Mouse (Mus musculus) left cerebral cortex, adult 8-10 months (tissue): ENCODE results near the gene 1700003E16Rik. TPM values are rescaled to one million over a fixed set of nuclear protein-coding genes. Genes with fewer than 3 reads are reported as not detected.
A peak's percentile ranks its signal among the peaks of the same experiment; 100 is the strongest.

ENCODE experiments used
- DNase-seq, 2 experiments: peaks; one replicate each; pipeline ENCODE4 v3.0.0; 2022; ENCODE audit warnings: low spot score in 2 of 2
- total RNA-seq, 4 experiments: library from RNA; stranded (reverse); gene quantifications; 2 replicates each; pipeline ENCODE4 v1.2.4; 2022

1700003E16Rik gene
- 10 to 100 TPM; 26.4 to 29.4 (median 28.3) TPM for total RNA-seq

- peak; percentile 68 to 75 for DNase-seq
Measured at GRCm38 (mm10) chr6:83156259-83156684, at the start of gene 1700003E16Rik, which contains the start of gene Wdr54. TSS of gene 1700003E16Rik (plus strand) at chr6:83156404. TSS of gene Wdr54 (minus strand) at chr6:83156397.

- peak in 1 of 2 experiments; percentile 54 for DNase-seq
Measured at GRCm38 (mm10) chr6:83107566-83108400, 48.4 kb upstream of the 1700003E16Rik start.

DNA sequence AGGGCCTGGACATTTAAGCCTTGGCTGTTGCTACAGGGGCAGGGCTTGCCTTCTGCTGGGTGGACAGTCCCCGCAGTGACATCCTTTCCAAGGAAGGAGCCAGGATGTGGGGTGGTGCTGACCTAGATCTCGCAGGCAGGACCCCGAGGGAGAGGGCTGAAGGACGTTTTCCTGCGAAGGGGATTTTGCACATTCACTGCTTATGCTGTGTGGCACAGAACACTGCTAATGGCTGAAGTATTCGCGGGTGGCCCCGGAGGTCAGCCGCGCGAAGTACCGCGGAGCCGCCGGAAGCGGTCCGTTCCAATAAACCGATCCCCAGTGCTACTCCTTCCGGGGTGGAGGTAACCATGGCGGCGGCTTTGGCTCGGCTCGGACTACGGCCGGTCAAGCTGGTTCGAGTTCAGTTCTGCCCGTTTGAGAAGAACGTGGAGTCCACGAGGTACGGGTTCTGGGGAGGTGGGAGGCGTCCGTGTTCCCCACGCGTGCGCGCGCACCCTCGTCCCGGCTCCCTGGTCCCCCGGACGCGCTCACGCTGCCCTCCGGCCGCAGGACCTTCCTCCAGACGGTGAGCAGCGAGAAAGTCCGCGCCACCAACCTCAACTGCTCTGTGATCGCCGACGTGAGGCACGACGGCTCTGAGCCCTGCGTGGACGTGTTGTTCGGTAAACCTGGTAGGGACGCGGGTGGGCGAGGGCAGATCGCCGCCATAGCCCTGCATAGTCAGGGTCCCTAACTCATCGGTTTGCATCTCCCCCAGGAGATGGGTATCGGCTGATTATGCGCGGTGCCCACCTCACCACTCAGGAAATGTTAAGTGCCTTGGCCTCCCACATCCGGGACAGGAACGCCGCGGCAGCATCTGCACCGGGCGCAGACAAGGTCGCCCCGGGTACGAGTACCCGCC is 47.2 kb upstream of the 1700003E16Rik start, which contains the start of gene Mrpl53:
Mrpl53 (plus strand) TSS at position 279 of the 907 bp plus-strand sequence.
- DNase-seq: peak; percentile 71 to 81

DNA sequence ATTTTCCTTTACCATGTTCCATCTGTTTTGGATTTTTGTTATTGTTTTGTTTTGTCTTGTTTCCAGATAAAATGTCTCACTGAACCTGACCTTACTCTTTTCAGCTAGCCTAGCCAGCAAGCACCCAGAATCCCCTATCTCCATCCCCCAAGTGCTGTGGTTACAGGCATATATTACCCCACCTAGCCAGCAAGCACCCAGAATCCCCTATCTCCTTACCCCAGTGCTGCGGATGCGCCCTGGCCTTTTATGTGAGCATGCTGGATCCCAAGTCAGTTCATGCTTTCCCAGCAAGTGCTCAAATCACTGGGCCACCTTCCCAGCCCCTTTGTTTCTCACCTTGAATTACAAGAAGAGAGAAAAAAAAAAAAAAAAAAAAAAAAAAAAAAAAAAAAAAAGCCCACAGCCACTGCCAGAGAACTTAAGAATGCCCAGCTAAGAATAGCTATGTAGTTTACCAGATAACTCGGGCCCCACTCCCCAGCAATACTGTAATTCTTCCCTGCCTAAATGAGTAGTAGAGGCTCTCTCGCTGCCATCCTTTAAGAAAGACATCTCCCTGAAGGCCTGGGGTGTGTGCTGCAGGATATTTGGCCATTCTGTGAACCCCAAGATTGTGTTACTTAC is 44.6 kb upstream of the 1700003E16Rik start:
- no peak for DNase-seq

DNA sequence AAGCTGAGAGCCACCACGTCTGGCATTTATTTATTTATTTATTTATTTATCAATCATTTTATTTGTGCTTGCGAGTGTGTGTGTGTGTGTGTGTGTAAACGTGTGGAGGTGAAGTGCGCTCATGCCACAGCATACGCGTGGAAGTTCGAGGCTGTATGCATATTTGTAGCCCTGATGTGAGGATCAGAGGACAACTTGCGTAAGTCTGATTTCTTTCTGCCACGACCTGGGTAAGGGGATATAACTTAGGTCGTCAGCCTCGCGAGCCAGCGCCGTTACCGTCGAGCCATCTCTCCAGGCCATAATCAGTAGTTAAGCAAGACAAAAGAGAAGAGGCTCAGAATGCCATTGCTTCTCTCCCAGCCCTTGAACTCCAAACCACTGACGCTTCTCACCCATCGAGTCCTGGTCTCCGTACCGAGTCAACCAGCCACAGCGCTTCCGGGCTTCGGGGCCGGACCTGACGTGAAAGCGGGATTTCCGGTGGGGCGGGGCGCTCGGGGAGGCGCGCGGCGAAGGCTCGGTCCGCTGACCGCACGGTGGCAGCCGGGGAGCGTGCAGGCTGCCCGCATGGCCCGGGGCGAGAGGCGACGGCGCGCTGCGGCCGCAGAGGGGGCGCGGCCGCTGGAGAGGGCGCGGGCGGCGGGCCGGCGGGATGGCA is 41.1 kb upstream of the 1700003E16Rik start, which contains the start of gene Mogs:
Mogs (plus strand) TSS at position 486 of the 661 bp plus-strand sequence.
- peak; percentile 82 to 88 for DNase-seq

GRCm38 (mm10) chr6:83115682-83116372 is 40.4 kb upstream of the 1700003E16Rik start:
- peak in 1 of 2 experiments; percentile 29 for DNase-seq

- no peak for DNase-seq
Measured at GRCm38 (mm10) chr6:83116373-83117164, 39.6 kb upstream of the 1700003E16Rik start.

DNA sequence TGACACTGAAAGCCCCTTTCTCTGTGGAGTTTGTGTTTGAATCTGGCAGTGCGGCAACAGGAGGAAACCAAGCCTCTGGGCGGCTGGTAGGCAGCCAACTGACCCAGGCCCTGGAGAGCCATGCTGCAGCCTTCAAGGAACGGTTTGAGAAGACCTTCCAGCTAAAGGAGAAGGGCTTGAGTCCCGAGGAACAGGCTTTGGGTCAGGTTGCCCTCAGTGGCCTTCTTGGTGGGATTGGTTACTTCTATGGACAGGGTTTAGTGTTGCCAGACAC is 39.1 kb upstream of the 1700003E16Rik start:
- no peak for DNase-seq

- no peak for DNase-seq
Measured at GRCm38 (mm10) chr6:83117616-83118015, 38.6 kb upstream of the 1700003E16Rik start.

DNA sequence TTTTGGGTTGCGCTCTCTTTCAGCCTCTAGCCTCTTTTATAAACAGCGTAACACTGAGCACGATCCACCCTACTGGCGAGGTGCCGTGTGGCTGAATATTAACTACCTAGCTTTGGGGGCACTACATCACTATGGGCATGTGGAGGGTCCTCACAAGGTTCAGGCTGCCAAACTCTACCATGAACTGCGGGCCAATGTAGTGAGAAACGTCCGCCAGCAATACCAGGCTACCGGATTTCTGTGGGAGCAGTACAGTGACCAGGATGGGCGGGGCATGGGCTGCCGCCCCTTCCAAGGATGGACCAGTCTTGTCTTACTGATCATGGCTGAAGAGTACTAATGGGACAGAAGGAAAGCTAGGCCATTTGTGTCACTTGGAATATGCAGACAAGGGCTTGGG is 37.8 kb upstream of the 1700003E16Rik start:
- DNase-seq: no peak

DNA sequence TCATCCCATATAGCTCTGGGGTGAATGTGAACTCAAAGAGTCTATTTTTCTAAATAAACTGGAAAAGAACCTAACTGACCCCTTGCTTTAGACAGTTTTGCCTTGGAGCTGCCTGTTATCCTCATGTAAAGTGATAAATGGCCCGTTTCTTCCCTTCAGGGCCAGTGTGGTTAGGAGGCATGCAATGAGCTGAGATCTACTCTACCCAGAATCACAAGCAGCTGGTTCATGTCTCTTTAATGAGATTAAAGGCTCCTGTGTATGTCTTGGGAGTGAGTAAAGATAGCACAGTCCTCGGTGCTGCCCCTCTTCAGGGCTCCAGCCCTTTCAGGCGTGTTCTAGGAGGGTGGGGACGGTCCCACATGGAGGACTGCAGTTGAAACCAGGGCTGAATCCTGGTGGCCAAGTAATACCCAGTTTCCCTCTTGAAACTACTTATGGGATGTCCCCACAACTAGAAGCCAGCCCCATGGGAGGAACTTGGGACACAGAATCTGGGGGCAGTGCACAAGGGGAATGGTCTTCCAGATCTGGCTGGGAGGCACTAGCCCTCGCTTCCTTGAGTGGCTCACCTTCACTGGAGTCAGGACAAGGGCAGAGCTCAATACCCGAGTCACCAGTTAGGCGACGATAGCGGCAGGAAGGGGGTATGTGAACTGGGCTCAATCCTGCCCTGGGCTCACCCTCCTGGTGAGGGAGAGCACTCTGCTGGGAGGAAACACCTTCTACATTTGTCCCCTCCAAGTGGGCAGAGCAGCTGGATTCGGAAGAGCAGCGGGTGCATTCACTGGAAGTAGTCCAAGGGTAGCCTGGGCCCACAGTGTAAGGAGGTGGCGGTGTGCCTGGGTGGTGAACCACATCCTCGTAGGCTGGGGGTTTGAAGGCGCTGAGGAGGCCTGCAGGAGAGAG is 37.1 kb upstream of the 1700003E16Rik start:
- no peak for DNase-seq

DNA sequence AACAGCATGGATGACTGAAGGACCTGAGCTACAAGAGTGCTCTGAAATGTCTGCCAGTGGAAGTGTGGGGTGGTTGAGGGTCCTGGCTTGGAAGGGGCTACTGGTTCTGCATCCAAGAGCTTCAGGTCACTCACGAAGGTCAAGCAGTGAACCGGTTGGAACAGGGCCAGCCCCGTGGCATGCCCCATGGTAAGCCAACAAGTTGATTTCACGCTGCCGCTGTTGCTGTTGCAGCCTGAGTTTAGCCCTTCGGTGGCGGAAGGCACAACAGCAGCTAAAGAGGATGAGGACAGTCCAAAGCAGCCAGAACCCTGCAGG is 36.5 kb upstream of the 1700003E16Rik start:
- DNase-seq: peak in 1 of 2 experiments; percentile 45

- DNase-seq: peak; percentile 91 to 99
Measured at GRCm38 (mm10) chr6:83120930-83121862, 35.0 kb upstream of the 1700003E16Rik start, which contains the start of gene Wbp1. TSS of gene Wbp1 (minus strand) at chr6:83121559.

DNA sequence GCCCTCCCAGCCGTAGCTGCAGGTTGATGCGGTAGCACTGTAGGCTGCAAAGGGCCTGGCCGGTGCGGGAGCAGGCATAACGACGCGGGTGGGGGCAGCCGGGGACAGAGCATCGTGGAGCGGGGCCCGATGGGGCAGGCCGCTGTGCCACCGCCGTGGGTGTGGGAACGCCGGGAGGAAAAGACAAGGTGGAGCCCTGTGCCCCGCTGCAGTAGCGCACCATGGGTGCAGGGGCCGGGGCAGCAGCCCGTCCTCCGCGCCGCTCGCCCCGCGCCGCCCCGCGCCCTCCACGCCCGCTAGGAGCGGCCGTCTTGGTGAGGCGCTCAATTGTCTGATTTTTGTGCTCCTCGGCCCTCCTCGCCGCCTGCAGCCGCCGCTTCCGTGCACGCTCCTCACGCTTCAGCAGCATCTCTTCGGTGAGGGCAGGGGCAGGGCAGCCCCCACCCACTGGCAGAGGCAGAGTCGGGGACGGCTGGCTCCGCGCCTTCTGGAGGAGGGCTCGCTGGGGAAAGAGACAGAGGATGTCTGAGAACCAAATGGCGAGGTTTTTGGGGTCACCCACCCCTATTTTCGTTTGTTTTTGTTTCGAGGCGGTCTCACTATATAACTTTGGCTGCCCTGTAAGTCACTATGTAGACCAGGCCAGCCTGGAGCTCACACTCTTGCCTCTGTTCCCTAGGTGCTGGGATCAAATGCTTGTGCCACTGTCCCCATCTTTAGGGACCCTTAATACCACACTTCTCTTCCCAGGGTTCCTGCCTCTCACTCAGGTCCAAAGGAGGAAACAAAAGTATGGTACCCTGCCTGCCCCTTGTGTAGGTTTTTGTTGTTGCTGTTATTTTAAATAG is 34.1 kb upstream of the 1700003E16Rik start:
- no peak for DNase-seq

DNA sequence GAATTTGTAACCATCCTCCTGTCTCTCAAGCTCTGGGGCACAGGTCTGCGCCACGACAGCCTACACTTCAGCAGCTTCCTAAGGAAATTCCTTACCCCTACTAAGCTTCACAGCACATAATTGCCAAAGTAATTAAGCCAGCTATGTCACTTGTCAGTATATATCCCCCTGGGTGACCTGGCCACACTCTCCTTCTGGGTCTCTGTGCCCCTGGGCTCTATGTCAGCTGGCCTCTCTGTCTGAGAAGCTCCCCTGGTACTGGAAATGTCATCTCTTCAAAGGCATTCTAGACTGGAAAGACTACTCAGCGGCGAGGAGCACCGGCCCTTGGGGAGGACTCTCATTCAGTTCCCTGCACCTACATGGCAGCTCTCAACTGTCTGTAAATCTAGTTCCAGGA is 33.2 kb upstream of the 1700003E16Rik start:
- no peak for DNase-seq

- DNase-seq: peak; percentile 84
Measured at GRCm38 (mm10) chr6:83124851-83125312, 31.3 kb upstream of the 1700003E16Rik start.
